Mouse (Mus musculus) spleen, adult 2 months (tissue): ENCODE results near the gene Rora.

Experiments
- CTCF ChIP-seq: fragments of 200-500 bp; IDR thresholded peaks from 2 replicates; pipeline ENCODE4 v1.5.1; 2011; ENCODE audit warnings: mild to moderate bottlenecking, inconsistent platforms; ENCODE audit not compliant: insufficient read depth, insufficient read length, insufficient replicate concordance; ENCODE audit errors: extremely low read depth
- POLR2A ChIP-seq: fragments of 200-500 bp; IDR thresholded peaks from 2 replicates; pipeline ENCODE4 v1.6.1; 2011; ENCODE audit warnings: low read depth, low read length, inconsistent platforms

GRCm38 (mm10) chr9:68942595-68943011 is 289.0 kb downstream of the Rora start:
- no peak for TF ChIP-seq POLR2A
- no peak for TF ChIP-seq CTCF
